Mouse (Mus musculus): ENCODE measurements at regions not wholly inside any gene's neighbourhood (a gene's known extent, or its start where the extent isn't known, plus 50 kb on each side); places are given as distances from the start of the nearest gene placed in this dataset.

DNA sequence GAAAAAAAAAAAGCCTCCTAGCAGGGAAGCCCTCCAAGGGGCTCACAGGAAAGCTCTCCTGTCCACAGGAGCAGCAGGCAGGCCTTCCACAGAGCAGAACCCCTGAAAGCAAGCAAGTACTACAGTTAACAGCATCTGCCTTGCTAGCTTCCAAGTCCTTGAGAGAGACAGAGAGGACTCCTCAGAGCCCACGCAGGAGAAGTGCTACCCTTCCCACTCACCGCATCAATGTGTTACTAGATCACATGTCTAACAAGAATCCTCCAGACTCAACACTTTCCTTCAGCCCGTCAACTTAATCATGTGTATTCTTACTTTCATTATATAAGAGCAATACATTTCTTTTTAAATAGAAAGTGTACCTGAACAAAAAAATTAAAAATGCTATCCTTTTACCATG lies 99.9 kb downstream of the Klhl6 start:
- TF ChIP-seq MAX (IDR thresholded peaks at IDR 0.05; ENCODE audit: low read length) (no peak), CHD2 (IDR thresholded peaks at IDR 0.05; ENCODE audit: low read length) (no peak), SMC3 (IDR thresholded peaks at IDR 0.05; ENCODE audit: low read depth, low read length) (no peak), MAFK (IDR thresholded peaks at IDR 0.05; ENCODE audit: borderline replicate concordance, low read depth, low read length) (no peak), CTCF (IDR thresholded peaks at IDR 0.05 in 2 of 3, conservative IDR thresholded peaks at IDR 0.05 in 1 of 3; ENCODE audit: control insufficient read depth in 1 of 3, insufficient read depth in 1 of 3, low read depth in 2 of 3, low read length in 3 of 3, poor library complexity in 1 of 3, severe bottlenecking in 1 of 3) (no peak), USF1 (IDR thresholded peaks at IDR 0.05; ENCODE audit: low read depth, low read length) (no peak), E2F4 (IDR thresholded peaks at IDR 0.05; ENCODE audit: borderline replicate concordance, low read depth, low read length) (no peak), MAZ (IDR thresholded peaks at IDR 0.05; ENCODE audit: low read depth, low read length) (no peak), GATA1 (IDR thresholded peaks at IDR 0.05; ENCODE audit: low read depth, low read length) (no peak), POLR2A (IDR thresholded peaks at IDR 0.05; ENCODE audit: control insufficient read depth in 1 of 2, insufficient read depth in 1 of 2, low read depth in 1 of 2, low read length in 2 of 2, poor library complexity in 1 of 2) (no peak), ZMIZ1 (IDR thresholded peaks at IDR 0.05; ENCODE audit: low read depth, low read length) (no peak), MXI1 (IDR thresholded peaks at IDR 0.05; ENCODE audit: low read depth, low read length) (no peak), NELFE (IDR thresholded peaks at IDR 0.05; ENCODE audit: low read depth, low read length) (no peak)

All from MEL (cell line).